Mouse (Mus musculus): ENCODE measurements at regions not wholly inside any gene's neighbourhood (a gene's known extent, or its start where the extent isn't known, plus 50 kb on each side); places are given as distances from the start of the nearest gene placed in this dataset.

DNA sequence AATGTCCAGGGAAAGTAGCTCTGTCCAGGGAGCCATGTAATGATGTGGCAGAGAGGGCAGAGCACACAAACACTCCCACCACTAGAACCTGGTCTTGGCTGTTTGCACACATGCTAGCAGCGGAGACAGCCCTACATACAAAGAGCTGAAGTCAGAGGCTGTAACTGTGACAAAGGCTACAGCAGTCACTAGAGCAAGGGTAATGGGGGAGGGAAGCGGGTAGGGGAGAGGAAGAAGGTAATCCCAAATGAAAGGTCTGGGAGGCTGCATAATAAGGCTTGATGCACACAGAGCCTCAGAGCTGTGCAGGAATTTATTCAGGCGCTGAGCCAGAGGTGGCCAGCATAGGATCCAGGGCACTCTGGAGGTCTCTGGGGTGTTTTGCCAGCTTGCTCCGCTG is 269.3 kb upstream of the 4930535I16Rik start:
- no peak overlapping the region for H3K9ac ChIP-seq (ENCODE audit: control insufficient read depth, low read depth, low read length, poor library complexity, severe bottlenecking)
- no peak for DNase-seq (ENCODE audit: low read depth, low spot score)
- no peak overlapping the region for H3K27ac ChIP-seq (ENCODE audit: control insufficient read depth, low read depth, low read length)
- no peaks in the 10 kb centered on the region for H3K4me1 ChIP-seq (ENCODE audit: control insufficient read depth in 1 of 2, insufficient read depth in 2 of 2, low read length in 2 of 2)
- H3K9me3 ChIP-seq (replicated peaks; ENCODE audit: insufficient read depth, low read length): no peaks in the 10 kb centered on the region
- no peaks in the 10 kb centered on the region for H3K36me3 ChIP-seq (ENCODE audit: control insufficient read depth in 1 of 2, insufficient read depth in 2 of 2, low read length in 2 of 2)
- no peaks in the 10 kb centered on the region for H3K27me3 ChIP-seq (ENCODE audit: control insufficient read depth in 1 of 2, insufficient read depth in 2 of 2, low read length in 2 of 2)
- no peak overlapping the region for H3K4me3 ChIP-seq (ENCODE audit: control insufficient read depth in 1 of 2, insufficient read depth in 1 of 2, low read depth in 2 of 2, low read length in 2 of 2)
- no peaks in the 10 kb centered on the region for H3K79me2 ChIP-seq (ENCODE audit: control insufficient read depth, insufficient read depth, low read length, poor library complexity)
- TF ChIP-seq GABPA (IDR thresholded peaks at IDR 0.05; ENCODE audit: low read depth, low read length): no peak
- TF ChIP-seq ZNF384 (IDR thresholded peaks at IDR 0.05; ENCODE audit: low read depth, low read length): no peak
- no peak for TF ChIP-seq JUND (IDR thresholded peaks at IDR 0.05; ENCODE audit: low read depth, low read length)
- TF ChIP-seq RCOR1 (IDR thresholded peaks at IDR 0.05; ENCODE audit: low read depth, low read length): no peak
- no peak for TF ChIP-seq BHLHE40 (IDR thresholded peaks at IDR 0.05; ENCODE audit: borderline replicate concordance, low read depth, low read length)
- TF ChIP-seq CHD1 (IDR thresholded peaks at IDR 0.05; ENCODE audit: low read depth, low read length): no peak
- TF ChIP-seq EP300 (IDR thresholded peaks at IDR 0.05; ENCODE audit: low read depth in 1 of 2, low read length in 2 of 2): no peak
- no peak for TF ChIP-seq E2F4 (IDR thresholded peaks at IDR 0.05; ENCODE audit: borderline replicate concordance, low read depth, low read length)
- no peak for TF ChIP-seq ZKSCAN1 (IDR thresholded peaks at IDR 0.05; ENCODE audit: low read depth, low read length)
- no peak for TF ChIP-seq TAL1 (IDR thresholded peaks at IDR 0.05; ENCODE audit: low read length)

DNA sequence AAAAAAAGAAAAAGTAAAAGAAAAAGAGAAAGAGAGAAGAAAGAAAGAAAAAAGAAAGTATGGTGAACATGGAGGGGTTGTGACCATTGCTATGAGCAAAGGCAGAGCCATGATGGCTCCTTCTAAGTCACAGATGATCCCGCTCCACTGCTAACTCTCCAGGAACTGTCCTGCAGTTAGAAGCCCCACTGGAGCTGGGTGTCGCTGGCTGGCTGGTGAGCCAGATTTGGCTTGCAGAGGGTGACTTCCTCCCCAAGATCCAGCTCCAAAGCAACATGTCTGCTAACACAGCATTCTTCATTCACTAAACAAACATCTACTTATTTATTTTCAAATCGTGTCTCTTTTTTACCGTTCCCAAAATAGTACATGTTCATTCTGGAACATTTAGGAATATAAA is 263.5 kb upstream of the 4930535I16Rik start:
- no peaks in the 10 kb centered on the region for H3K4me1 ChIP-seq (ENCODE audit: control insufficient read depth in 1 of 2, insufficient read depth in 2 of 2, low read length in 2 of 2)
- no peak overlapping the region for H3K27ac ChIP-seq (ENCODE audit: control insufficient read depth, low read depth, low read length)
- H3K79me2 ChIP-seq (ENCODE audit: control insufficient read depth, insufficient read depth, low read length, poor library complexity): no peaks in the 10 kb centered on the region
- H3K27me3 ChIP-seq (ENCODE audit: control insufficient read depth in 1 of 2, insufficient read depth in 2 of 2, low read length in 2 of 2): no peaks in the 10 kb centered on the region
- no peak for DNase-seq (ENCODE audit: low read depth, low spot score)
- TF ChIP-seq MEF2A (IDR thresholded peaks at IDR 0.05; ENCODE audit: extremely low read depth, insufficient replicate concordance, low read depth, low read length, poor library complexity, severe bottlenecking): no peak
- no peak for TF ChIP-seq E2F4 (IDR thresholded peaks at IDR 0.05; ENCODE audit: borderline replicate concordance, low read depth, low read length)
- H3K9ac ChIP-seq (ENCODE audit: control insufficient read depth, low read depth, low read length, poor library complexity, severe bottlenecking): no peak overlapping the region
- H3K4me3 ChIP-seq (ENCODE audit: control insufficient read depth in 1 of 2, insufficient read depth in 1 of 2, low read depth in 2 of 2, low read length in 2 of 2): no peak overlapping the region
- H3K36me3 ChIP-seq (ENCODE audit: control insufficient read depth in 1 of 2, insufficient read depth in 2 of 2, low read length in 2 of 2): no peaks in the 10 kb centered on the region
- H3K9me3 ChIP-seq (replicated peaks; ENCODE audit: insufficient read depth, low read length): no peaks in the 10 kb centered on the region

DNA sequence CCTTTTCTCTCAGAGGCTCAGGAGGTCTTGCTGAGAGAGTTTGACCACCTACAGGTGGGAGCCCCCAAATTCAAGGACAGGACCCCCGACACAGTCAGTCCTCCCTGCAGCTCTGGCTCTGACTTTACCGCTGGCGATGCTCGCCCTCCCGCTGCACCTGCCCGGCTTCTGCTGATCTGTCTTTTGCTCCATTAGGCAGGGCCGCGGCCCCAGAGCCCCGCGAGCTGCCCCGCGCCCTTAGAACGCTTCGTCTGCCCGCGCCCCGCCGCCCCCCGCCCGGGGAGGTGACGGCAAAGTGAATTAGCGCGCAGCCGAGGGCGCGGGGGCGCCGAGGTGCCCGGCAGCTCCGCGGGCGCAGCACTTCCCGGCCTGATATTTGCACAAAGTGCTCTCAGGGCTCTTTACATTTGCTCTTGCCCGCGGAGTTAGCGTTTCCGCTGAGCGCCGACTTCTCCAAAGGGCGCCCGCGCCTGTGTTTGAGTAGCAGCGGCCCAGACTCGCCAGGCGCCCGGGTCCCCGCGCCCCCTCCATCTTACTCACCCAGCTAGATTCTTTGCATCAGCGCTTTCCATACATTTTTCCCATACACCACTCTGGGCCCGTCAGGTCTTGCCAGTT is 260.7 kb upstream of the 4930535I16Rik start:
- DNase-seq (ENCODE audit: low read depth, low spot score): no peak
- Histone ChIP-seq H3K9ac (ENCODE audit: control insufficient read depth, low read depth, low read length, poor library complexity, severe bottlenecking) (no peak overlapping the region), H3K4me3 (ENCODE audit: control insufficient read depth in 1 of 2, insufficient read depth in 1 of 2, low read depth in 2 of 2, low read length in 2 of 2) (no peak overlapping the region)

More for the DNA sequence above, 260.7 kb upstream of the 4930535I16Rik start:
- Histone ChIP-seq H3K9me3 (replicated peaks; ENCODE audit: insufficient read depth, low read length) (no peaks in the 10 kb centered on the region), H3K4me1 (ENCODE audit: control insufficient read depth in 1 of 2, insufficient read depth in 2 of 2, low read length in 2 of 2) (no peaks in the 10 kb centered on the region), H3K27ac (ENCODE audit: control insufficient read depth, low read depth, low read length) (no peak overlapping the region), H3K79me2 (ENCODE audit: control insufficient read depth, insufficient read depth, low read length, poor library complexity) (no peaks in the 10 kb centered on the region), H3K36me3 (ENCODE audit: control insufficient read depth in 1 of 2, insufficient read depth in 2 of 2, low read length in 2 of 2) (no peaks in the 10 kb centered on the region), H3K27me3 (ENCODE audit: control insufficient read depth in 1 of 2, insufficient read depth in 2 of 2, low read length in 2 of 2) (no peaks in the 10 kb centered on the region)
- TF ChIP-seq TAL1 (IDR thresholded peaks at IDR 0.05; ENCODE audit: low read length) (no peak), MAX (IDR thresholded peaks at IDR 0.05; ENCODE audit: low read length) (no peak), CHD1 (IDR thresholded peaks at IDR 0.05; ENCODE audit: low read depth, low read length) (no peak), ZMIZ1 (IDR thresholded peaks at IDR 0.05; ENCODE audit: low read depth, low read length) (no peak), ZC3H11A (IDR thresholded peaks at IDR 0.05; ENCODE audit: low read depth, low read length) (no peak), SMC3 (IDR thresholded peaks at IDR 0.05; ENCODE audit: low read depth, low read length) (no peak), NELFE (IDR thresholded peaks at IDR 0.05; ENCODE audit: low read depth, low read length) (no peak), SIN3A (IDR thresholded peaks at IDR 0.05; ENCODE audit: low read length) (no peak)
